Mouse (Mus musculus) neutrophil, adult 83 days (primary cell): ENCODE results near the gene Mapk12. TPM values are rescaled to one million over a fixed set of nuclear protein-coding genes. Genes with fewer than 3 reads are reported as not detected.

Experiments used
- total RNA-seq, 2 experiments: library from RNA; stranded (reverse); gene quantifications; one replicate each; pipeline ENCODE4 v1.2.4; 2023

Mapk12 gene
- total RNA-seq: under 1 TPM; 0.18 to 0.29 TPM

GRCm38 (mm10) chr15:89140659-89141252 lies at the start of gene Mapk12:
Gene Mapk12, minus strand, starts transcription at chr15:89140703.

DNA sequence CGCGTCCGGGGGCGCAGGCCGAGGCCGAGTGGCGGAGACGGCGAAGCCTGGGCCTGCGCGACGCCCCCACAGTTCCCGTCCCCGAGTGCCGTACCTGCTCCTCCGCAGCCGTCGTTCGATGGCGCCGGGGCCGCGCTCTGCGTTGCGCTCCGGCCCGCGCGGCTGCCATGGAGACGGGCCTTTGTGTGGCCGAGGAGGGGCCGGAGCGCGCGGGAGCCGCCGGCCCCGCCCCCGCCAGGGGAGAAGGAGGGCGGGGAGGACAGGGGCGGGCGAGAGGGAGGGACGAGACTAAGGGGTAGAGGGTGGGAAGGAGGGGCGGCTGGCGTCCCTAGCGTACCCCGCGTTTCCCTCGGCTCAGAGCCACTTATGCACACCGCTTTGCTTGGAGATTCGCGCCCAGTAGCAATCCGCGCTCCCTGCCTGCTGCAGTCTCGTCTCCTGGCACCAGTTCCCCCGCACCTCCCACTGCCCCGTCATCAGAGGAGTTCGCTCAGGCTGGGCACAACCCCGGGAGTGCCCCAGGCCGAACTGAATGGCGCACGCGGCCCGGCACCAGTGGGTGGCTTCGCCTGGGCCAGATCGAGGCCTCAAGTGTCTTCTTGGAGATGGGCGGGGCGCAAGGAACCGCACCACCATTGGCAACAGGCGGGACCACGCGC lies 40.2 kb upstream of the Mapk12 start, which contains the start of gene Plxnb2:
TSS of gene Plxnb2 (minus strand) at position 218 of the 659 bp plus-strand sequence.

GRCm38 (mm10) chr15:89149271-89150040 lies 9.0 kb upstream of the Mapk12 start, which contains the start of gene Mapk11:
Gene Mapk11, minus strand, starts transcription at chr15:89149628.

DNA sequence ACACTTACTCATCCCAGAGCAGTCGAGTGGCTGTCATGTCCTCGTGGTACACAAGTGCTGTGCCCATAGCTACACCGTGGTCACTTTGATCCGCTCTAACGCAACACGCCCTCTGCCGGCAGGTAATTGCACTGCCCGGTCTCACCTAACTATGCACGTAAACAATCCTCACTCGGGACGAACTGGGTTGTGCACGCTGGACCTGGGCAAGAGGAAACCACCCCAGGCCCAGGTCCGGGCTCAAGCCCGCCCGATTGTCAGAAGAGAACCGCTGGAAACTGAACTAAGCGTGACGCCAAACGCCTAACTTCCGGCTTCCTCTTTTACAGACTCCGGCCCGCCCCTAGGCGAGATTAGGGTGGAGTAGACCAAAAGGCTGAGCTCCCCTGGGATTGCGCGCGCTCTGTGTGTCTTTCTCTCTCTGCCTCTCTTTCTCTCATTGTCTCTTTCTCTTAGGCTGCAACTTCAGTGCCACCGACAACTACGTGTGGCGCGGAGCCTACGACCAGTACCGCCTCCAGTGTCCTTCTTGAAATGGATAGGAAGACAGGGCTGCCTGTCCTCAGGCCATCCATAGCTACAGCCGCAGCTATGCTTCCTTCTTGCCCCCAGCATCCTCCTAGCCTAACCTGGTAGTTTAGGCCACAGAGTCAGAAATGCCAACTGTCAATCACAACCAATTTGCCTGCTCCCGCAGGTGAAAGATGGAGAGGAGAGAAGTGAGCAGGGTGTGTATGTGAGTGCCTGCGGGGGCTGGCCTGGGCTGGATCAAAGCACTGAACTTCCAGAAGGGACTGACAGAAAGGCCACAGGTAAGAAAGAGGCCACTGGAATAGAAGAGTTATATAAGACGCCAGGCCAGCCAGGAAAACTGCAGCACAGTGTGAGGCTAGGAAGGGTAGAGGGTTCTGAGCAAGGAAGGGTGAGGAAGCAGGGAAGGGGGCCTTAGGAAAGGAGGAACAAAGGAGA lies 11.8 kb downstream of the Mapk12 start, which contains the start of gene Hdac10:
TSS of gene Hdac10 (minus strand) at position 319 of the 969 bp plus-strand sequence.

DNA sequence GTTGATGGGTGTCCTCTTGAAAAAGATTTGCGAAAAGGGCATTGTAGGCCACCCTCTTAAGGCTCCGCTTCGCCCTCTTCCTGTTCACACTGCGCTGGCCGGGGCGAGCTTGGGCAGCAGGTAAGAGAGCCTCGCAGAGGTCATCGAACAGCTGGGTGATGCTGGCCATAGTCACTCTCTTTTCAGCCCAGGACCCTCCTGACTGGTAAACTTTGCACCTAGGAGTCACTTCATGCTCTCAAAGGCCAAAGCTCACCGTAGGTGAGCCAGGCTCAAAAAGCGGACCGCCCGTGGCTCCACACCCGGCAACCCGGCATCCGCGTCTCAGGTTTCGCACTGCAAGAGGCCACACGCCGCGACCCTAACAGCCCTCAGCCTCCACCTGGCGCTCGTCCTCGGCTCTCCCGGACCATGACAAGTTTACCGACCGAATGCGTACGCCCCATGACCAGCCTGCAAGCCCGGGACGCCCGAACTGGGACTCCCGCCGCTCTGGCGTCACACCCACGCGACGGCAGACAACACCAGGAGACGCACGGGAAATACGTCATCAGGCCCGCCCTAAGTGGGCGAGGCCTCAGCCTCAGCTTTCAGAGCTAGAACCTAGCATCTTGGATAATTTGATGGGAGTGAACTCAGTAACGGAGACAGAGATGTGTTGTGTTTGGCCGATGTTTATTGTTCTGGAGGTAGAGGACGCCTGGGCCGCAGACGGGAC lies 17.7 kb downstream of the Mapk12 start, which contains the start of gene Tubgcp6:
TSS of gene Tubgcp6 (minus strand) at position 464 of the 718 bp plus-strand sequence.

DNA sequence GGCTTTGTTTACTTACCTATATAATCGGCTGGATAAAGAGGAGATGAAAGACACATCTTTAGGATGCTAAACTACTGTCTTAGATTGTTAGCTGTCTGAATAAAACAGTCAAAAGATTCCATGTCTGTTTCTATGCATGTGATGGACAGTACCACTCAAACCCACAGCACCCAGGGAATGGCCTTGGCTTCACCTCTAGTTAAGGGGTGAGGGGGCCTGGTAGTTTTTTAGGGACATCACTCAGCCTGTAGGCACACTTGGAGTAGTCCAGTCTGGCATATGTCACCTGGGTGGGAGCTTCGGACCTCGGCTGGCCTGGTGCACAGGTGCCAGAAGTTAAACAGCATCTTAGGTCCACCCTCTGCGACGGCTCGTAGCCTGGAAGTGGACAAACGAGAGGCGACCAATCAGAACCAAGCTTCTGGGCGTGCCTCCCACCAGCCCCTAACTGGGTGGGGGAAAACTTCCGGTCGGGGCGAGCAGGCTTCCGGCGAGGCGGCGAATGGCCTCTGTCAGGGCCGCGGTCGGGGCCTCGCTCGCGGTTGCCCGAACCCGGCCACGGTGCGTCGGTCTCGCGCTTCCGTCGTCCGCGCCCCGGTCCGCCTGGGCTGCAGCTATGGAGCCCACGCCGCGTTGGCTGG lies 51.8 kb downstream of the Mapk12 start, which contains the start of gene Selenoo:
TSS of gene Selenoo (plus strand) at position 478 of the 641 bp plus-strand sequence.

Other genes starting within 250 kb of the Mapk12 start
- gene Ttll8, start 186.3 kb downstream of the Mapk12 start, total RNA-seq: not detected
- gene Mlc1, start 161.7 kb downstream of the Mapk12 start, total RNA-seq: not detected
- gene Mov10l1, start 157.8 kb downstream of the Mapk12 start, total RNA-seq: not detected
- under 1 TPM in 1 of 2 experiments, not detected in 1; 0.15 TPM for gene Panx2, start 81.0 kb downstream of the Mapk12 start, total RNA-seq
- 10 to 100 TPM; 48.1 to 49.6 TPM for gene Trabd, start 65.6 kb downstream of the Mapk12 start, total RNA-seq
- 10 to 100 TPM; 21.6 to 26.8 TPM for gene Selenoo, start 51.6 kb downstream of the Mapk12 start, total RNA-seq
- gene Tubgcp6, start 17.6 kb downstream of the Mapk12 start, total RNA-seq: 10 to 100 TPM; 23.9 to 26.2 TPM
- gene Hdac10, start 12.0 kb downstream of the Mapk12 start, total RNA-seq: 10 to 100 TPM; 12.4 to 12.6 TPM
- gene Mapk11, start 8.9 kb upstream of the Mapk12 start, total RNA-seq: under 1 TPM; 0.18 to 0.24 TPM
- gene Plxnb2, start 40.1 kb upstream of the Mapk12 start, total RNA-seq: 10 to 100 TPM; 60.7 to 68.5 TPM
- 1 to 10 TPM; 1.8 to 2.3 TPM for gene Dennd6b, start 55.8 kb upstream of the Mapk12 start, total RNA-seq
- 10 to 100 TPM; 32.1 to 34.2 TPM for gene Ppp6r2, start 70.8 kb upstream of the Mapk12 start, total RNA-seq
- gene Sbf1, start 174.6 kb upstream of the Mapk12 start, total RNA-seq: 100 to 1,000 TPM; 110 to 118 TPM
- gene Adm2, start 182.0 kb upstream of the Mapk12 start, total RNA-seq: not detected
- not detected for gene Miox, start 193.7 kb upstream of the Mapk12 start, total RNA-seq
- 10 to 100 TPM; 38.9 to 51.4 TPM for gene Lmf2, start 215.0 kb upstream of the Mapk12 start, total RNA-seq
- gene Ncaph2, start 215.0 kb upstream of the Mapk12 start, total RNA-seq: 100 to 1,000 TPM in 1 of 2 experiments, 10 to 100 TPM in 1; 92.6 to 104 TPM
- 1 to 10 TPM; 5.1 to 5.4 TPM for gene Sco2, start 233.1 kb upstream of the Mapk12 start, total RNA-seq
- gene Tymp, start 236.3 kb upstream of the Mapk12 start, total RNA-seq: under 1 TPM; 0.22 to 0.24 TPM
- gene Odf3b, start 238.6 kb upstream of the Mapk12 start, total RNA-seq: 1 to 10 TPM in 1 of 2 experiments, not detected in 1; 1.1 TPM
- not detected for gene Klhdc7b, start 244.2 kb upstream of the Mapk12 start, total RNA-seq